Mouse (Mus musculus) CH12.LX (cell line): ENCODE data around the gene Fggy.

Experiments used
- CTCF ChIP-seq, 2 experiments: IDR thresholded peaks in 1 of 2; conservative IDR thresholded peaks in 1 of 2; 2 replicates each; pipeline ENCODE4 v1.5.1; 2011 to 2012; ENCODE audit warnings: low read depth in 2 of 2, low read length in 2 of 2, improper control_type of control experiment in 1 of 2, inconsistent platforms in 1 of 2, mild to moderate bottlenecking in 1 of 2, moderate library complexity in 1 of 2
- POLR2A ChIP-seq: IDR thresholded peaks from 2 replicates; pipeline ENCODE4 v1.6.1; 2011; ENCODE audit warnings: low read depth, mild to moderate bottlenecking, improper control_type of control experiment, low read length
- SIN3A ChIP-seq: IDR thresholded peaks from 2 replicates; pipeline ENCODE4 v1.6.1; 2012; ENCODE audit warnings: low read length, improper control_type of control experiment, inconsistent platforms
- ZC3H11A ChIP-seq: IDR thresholded peaks from 2 replicates; pipeline ENCODE4 v1.6.1; 2012; ENCODE audit warnings: low read depth, mild to moderate bottlenecking, inconsistent platforms, low read length, improper control_type of control experiment
- ZKSCAN1 ChIP-seq: IDR thresholded peaks from 2 replicates; pipeline ENCODE4 v1.6.1; 2012; ENCODE audit warnings: low read depth, inconsistent platforms, low read length, improper control_type of control experiment, borderline replicate concordance

DNA sequence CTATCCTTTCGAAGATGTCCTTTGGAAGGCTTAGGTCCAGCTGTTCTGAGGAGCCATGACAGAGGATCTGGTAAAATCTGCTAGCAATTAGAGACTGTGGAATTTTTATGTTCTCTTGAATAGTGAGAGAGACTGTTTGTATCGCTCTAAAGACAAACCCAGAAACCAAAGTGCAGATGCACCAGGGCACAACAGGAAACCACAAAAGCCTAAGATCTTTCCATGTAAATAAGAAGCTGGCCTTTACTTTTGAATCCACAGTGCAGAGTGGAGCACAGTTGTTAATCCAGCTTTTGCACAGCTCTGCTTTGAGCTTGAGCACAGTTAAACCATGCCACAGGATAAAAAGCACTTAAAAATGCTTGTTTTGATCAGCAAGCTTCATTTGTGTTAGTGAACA lies 220.5 kb downstream of the Fggy start:
- no peak for TF ChIP-seq POLR2A
- TF ChIP-seq CTCF (conservative IDR thresholded peaks at IDR 0.05 in 1 of 2, IDR thresholded peaks at IDR 0.05 in 1 of 2; ENCODE audit: low read depth in 2 of 2, low read length in 2 of 2) = no peak
- TF ChIP-seq ZKSCAN1 = no peak
- no peak for TF ChIP-seq SIN3A
- TF ChIP-seq ZC3H11A = no peak
